Mouse (Mus musculus): ENCODE data around the gene Trak1.
A peak's percentile ranks its signal among the peaks of the same experiment; 100 is the strongest.

Gene Trak1

GRCm38 (mm10) chr9:121297171-121298064, at the start of gene Trak1:
Trak1 (plus strand) TSS chr9:121297502.
- peak; percentile 49 for DNase-seq (ENCODE audit: low read depth, low spot score)

- peak; percentile 75 for DNase-seq (ENCODE audit: low read depth, low spot score)
Observed at GRCm38 (mm10) chr9:121247956-121248775, 49.1 kb upstream of the Trak1 start.

GRCm38 (mm10) chr9:121249805-121250204, 47.5 kb upstream of the Trak1 start:
- no peak for DNase-seq (ENCODE audit: low read depth, low spot score)

GRCm38 (mm10) chr9:121250854-121251253, 46.4 kb upstream of the Trak1 start:
- DNase-seq (ENCODE audit: low read depth, low spot score), result no peak

- DNase-seq (ENCODE audit: low read depth, low spot score), result no peak
Observed at GRCm38 (mm10) chr9:121253983-121254382, 43.3 kb upstream of the Trak1 start.

- DNase-seq (ENCODE audit: low read depth, low spot score), result no peak
Observed at GRCm38 (mm10) chr9:121254761-121255160, 42.5 kb upstream of the Trak1 start.

- no peak for DNase-seq (ENCODE audit: low read depth, low spot score)
Observed at GRCm38 (mm10) chr9:121257106-121257505, 40.2 kb upstream of the Trak1 start.

- no peak for DNase-seq (ENCODE audit: low read depth, low spot score)
Observed at GRCm38 (mm10) chr9:121265307-121265706, 32.0 kb upstream of the Trak1 start.

- DNase-seq (ENCODE audit: low read depth, low spot score), result no peak
Observed at GRCm38 (mm10) chr9:121271149-121271548, 26.2 kb upstream of the Trak1 start.

GRCm38 (mm10) chr9:121271561-121271960, 25.7 kb upstream of the Trak1 start:
- DNase-seq (ENCODE audit: low read depth, low spot score), result no peak

GRCm38 (mm10) chr9:121276745-121277117, 20.6 kb upstream of the Trak1 start:
- no peak for DNase-seq (ENCODE audit: low read depth, low spot score)

GRCm38 (mm10) chr9:121277118-121278060, 19.9 kb upstream of the Trak1 start, which contains the start of gene Ulk4:
Ulk4 (minus strand) TSS chr9:121277197.
- DNase-seq (ENCODE audit: low read depth, low spot score), result peak; percentile 89

GRCm38 (mm10) chr9:121279216-121279615, 18.1 kb upstream of the Trak1 start:
- DNase-seq (ENCODE audit: low read depth, low spot score), result no peak

GRCm38 (mm10) chr9:121281891-121282290, 15.4 kb upstream of the Trak1 start:
- no peak for DNase-seq (ENCODE audit: low read depth, low spot score)

- no peak for DNase-seq (ENCODE audit: low read depth, low spot score)
Observed at GRCm38 (mm10) chr9:121283620-121284185, 13.6 kb upstream of the Trak1 start.

GRCm38 (mm10) chr9:121284422-121284821, 12.9 kb upstream of the Trak1 start:
- no peak for DNase-seq (ENCODE audit: low read depth, low spot score)

- no peak for DNase-seq (ENCODE audit: low read depth, low spot score)
Observed at GRCm38 (mm10) chr9:121285341-121286324, 11.7 kb upstream of the Trak1 start.

GRCm38 (mm10) chr9:121286325-121286901, 10.9 kb upstream of the Trak1 start:
- no peak for DNase-seq (ENCODE audit: low read depth, low spot score)

- DNase-seq (ENCODE audit: low read depth, low spot score), result no peak
Observed at GRCm38 (mm10) chr9:121291275-121291674, 6.0 kb upstream of the Trak1 start.
